Mouse (Mus musculus) CD4-positive naive resting alpha-beta T cell, adult 76 days (primary cell): ENCODE results near the gene Srxn1. TPM values are rescaled to one million over a fixed set of nuclear protein-coding genes. Genes with fewer than 3 reads are reported as not detected.

ENCODE experiments used
- total RNA-seq: library from RNA; stranded (reverse); gene quantifications from one replicate; pipeline ENCODE4 v1.2.4, GENCODE M21; 2023

Srxn1 gene
- 0.38 TPM for total RNA-seq

DNA sequence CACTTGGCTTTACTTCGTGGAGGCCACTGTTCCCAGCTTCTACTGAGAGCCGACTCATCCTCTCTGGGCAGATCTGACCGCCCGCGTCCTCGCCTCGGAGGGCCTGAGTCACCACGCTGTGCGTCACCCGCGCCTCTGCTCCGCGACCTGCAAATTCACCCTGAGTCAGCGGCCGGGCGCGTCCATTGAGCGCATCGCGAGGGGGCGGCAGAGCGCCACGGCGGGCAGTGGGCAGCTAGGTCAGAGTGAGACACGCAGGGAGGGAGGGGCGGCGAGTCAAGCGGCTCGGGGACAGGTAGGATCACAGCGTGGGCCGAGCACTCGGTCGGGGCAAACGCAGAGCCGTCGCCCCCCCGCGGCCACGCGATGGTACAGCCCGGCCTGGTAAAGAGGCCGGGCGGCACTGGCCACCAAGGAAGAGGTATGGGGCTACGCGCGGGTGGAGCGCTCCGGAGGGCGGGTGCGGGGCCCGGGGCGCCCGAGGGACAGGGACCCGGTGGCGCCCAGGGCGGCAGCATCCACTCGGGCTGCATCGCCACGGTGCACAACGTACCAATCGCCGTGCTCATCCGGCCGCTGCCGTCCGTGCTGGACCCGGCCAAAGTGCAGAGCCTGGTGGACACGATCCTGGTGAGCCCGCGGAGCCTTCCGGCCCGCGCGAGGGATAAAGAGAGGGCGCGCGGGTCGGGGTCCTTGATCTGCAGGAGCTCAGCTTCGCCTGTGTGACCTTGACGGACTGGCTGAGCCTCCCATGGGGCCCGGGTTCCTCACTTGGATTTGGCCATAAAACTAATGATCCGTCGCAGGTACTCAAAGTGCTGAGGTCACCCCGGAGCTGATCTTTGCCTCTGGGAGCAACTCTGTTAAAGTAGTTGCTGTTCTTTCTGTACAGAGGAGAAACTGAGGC lies at the start of gene Srxn1:
Gene Srxn1, plus strand, starts transcription at position 199 of the 907 bp plus-strand sequence.

DNA sequence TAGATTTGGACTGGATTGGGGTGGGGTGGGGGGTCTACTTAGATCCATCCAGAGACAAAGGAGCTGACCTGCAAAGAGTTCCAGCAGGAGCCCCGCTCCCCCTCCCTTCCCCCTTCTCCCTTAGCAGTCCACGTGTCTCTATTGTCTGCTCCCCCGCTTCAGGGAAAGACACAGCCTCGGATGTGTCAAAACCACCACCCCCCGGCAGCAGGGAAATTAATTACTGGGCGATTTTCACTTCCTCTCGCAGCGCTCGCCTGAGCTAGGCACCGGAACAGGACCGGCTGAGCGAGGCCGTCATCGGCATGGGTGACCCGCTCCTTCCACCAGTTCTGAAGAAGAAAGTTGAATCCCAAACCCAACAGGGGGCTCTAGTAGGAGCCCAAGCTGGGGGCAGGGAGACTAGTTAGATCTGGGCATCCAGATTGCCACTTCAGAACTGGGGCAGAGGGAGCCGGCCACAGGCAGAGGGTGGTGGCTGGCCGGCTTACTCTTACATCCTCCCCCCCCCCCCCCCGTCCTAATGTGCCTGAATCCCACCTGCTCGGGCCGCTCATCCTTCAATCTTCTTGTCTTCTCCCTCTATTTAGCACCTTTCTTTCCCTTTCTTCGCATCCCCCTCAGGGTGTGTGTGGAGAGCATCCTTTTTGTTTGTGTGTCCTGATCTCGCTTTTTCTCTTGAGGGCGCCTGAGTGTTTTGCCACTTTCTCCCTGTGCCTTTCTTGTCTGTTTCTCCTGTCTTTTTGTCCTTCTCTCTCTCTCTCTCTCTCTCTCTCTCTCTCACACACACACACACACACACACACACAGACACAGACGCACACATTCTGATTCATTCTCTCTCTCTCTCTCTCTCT lies 24.4 kb upstream of the Srxn1 start, which contains the start of gene Scrt2:
Gene Scrt2, plus strand, starts transcription at position 845 of the 857 bp plus-strand sequence.

DNA sequence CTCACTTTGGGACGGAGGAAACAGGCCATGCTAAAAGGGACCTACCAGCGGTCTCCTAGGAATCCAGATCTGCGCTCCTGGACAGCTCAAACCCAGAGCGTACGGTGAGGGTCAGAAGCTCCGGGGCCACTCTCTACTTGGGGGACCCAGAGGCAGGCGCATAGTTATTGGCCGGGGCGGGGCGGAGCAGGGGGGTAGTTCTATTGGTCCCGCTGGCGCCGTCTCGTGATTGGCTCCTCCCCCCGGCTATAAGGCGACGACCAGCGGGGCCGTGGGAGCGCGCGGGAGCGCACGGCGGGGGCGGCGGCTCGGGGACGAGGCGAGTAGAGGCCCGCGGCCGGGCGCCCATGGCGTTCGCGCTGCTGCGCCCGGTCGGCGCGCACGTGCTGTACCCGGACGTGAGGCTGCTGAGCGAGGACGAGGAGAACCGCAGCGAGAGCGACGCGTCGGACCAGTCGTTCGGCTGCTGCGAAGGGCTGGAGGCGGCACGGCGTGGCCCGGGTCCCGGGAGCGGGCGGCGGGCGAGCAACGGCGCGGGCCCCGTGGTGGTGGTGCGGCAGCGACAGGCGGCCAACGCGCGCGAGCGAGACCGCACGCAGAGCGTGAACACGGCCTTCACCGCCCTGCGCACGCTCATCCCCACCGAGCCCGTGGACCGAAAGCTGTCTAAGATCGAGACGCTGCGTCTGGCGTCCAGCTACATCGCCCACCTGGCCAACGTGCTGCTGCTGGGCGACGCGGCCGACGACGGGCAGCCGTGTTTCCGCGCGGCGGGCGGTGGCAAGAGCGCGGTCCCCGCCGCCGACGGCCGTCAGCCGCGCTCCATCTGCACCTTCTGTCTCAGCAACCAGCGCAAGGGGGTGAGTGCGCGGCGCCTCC lies 38.2 kb downstream of the Srxn1 start, which contains the start of gene Tcf15:
Gene Tcf15, plus strand, starts transcription at position 283 of the 879 bp plus-strand sequence.

Other genes with a start within 250 kb of the Srxn1 start
- gene Angpt4, start 194.3 kb upstream of the Srxn1 start, total RNA-seq, result not detected
- 3.9 TPM for gene Fam110a, start 125.3 kb upstream of the Srxn1 start, total RNA-seq
- 3.2 TPM for gene Slc52a3, start 109.0 kb upstream of the Srxn1 start, total RNA-seq
- gene Scrt2, start 24.0 kb upstream of the Srxn1 start, total RNA-seq, result not detected
- not detected for gene Tcf15, start 38.0 kb downstream of the Srxn1 start, total RNA-seq
- 104 TPM for gene Csnk2a1, start 121.3 kb downstream of the Srxn1 start, total RNA-seq
- 56.9 TPM for gene Tbc1d20, start 188.3 kb downstream of the Srxn1 start, total RNA-seq
- gene Rbck1, start 227.1 kb downstream of the Srxn1 start, total RNA-seq, result 231 TPM
- 20.1 TPM for gene Trib3, start 238.5 kb downstream of the Srxn1 start, total RNA-seq